Mouse (Mus musculus): ENCODE data around the gene Susd1. TPM values are rescaled to one million over a fixed set of nuclear protein-coding genes. Genes with fewer than 3 reads are reported as not detected.
"Not testable (repeated sequence)": the region's sequence is repeated elsewhere in the genome, so short reads cannot be mapped to it uniquely, and the experiment has no call there.

The Susd1 gene
- total RNA-seq, 2 experiments from 2014 or later = 0.52 to 0.71 TPM

DNA sequence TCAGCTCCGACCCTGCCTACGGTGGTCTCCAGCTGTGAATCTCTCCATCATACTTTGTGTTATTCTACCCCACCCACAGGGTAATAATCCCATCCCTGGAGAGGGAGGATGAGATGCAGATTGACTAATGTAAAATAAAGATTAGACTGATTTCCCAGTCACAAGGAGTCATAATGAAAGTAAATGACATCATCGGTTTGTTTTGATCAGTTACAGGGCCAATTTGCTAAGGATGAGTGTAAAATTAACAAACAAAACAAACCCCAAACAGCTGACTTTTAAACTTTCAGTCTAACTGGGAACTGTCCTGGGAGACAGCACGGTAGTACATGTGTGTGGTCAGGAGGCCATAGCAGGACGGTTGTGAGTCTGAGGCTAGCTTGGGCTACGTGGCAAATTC, 143.3 kb downstream of the Susd1 start:
- no peak for DNase-seq
- intact Hi-C loops (cut with DNase I) = no loop called here

DNA sequence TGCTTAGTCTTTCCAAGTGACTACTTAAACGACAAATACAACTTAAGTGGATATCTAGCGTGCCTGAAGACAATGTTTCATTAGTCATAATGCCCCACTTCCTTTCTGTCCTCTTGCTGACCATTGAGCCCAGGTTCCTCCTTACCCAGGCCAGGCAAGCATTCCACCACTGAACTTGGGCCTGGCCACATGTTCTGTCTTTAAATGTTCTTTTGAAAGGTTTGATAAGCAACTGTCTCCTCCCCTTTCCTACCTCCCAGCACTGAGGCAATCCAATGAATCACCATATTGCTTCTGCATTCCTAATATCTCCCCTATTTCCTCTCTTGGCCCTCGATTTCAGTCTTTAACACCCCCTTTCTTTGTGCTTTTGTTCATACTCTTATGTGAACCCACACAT, 143.8 kb downstream of the Susd1 start:
- DNase-seq = no peak
- intact Hi-C loops (cut with DNase I) = no loop called here

DNA sequence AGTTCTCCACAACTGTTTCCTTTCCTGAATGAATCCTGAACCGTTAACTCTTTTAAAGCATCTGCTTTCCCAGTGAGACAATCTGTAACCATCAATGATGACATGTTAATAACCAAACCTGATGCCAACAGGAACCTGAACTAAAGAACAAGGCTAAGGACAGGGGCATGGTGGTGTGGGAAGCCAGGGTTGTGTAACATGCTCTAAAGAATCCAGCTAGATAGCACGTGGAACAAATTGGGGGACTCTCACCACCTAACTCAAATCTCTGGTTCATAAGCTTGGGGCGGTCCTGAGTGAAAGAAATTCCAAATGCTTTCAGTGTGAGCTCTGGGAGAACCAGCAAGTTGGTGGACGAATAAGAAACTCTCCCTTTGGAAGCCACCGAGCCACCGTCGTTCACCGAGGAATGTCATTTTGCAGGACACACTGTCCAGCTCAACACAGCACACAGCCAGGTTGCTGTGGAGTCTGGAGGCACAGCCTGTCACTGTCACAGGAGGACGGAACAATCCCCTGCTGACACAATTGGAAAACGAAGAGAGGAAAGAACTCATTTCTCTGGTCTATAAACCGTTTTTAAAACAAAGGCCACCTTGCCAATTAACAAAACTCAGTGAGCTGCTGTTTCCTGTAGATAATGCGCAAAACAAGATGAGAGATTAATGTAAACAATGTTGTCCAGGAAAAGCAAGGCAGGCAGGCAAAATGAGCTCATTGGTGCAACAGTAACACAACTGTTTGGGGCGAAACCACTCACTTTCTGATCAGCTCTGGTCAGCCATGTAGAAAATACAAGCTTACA, 146.3 kb downstream of the Susd1 start:
- intact Hi-C loops (cut with DNase I) = no loop called here
- no peak for DNase-seq

DNA sequence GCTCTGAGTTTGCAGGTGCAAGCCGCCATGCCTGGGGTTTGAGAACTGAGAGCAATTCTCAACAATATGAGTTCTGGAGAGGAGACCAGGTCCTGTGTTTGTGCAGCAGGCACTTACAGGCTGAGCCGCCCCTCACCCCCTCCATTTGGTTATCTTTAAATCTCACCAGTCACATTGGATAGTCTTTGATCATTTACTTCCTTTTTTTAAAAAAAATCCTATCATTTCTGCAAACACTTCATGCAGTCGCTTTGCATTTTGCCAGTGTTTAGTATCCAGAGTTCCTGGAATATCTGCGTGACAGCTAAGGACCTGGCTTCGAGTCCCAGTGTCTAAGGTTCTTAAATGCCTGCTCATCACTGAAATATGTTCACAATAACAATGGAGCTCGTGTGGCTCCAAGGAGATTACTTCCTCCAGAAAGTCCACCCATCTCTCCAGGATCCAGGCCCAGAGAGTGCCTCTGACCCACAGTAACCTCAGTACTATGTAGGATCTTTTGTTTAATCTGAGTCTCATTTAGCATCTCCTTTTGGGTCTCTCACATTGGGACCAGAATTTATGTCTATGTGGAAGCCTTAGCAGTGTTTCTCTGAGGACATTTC, 147.4 kb downstream of the Susd1 start:
- no peak for DNase-seq
- intact Hi-C loops (cut with DNase I) = no loop called here

DNA sequence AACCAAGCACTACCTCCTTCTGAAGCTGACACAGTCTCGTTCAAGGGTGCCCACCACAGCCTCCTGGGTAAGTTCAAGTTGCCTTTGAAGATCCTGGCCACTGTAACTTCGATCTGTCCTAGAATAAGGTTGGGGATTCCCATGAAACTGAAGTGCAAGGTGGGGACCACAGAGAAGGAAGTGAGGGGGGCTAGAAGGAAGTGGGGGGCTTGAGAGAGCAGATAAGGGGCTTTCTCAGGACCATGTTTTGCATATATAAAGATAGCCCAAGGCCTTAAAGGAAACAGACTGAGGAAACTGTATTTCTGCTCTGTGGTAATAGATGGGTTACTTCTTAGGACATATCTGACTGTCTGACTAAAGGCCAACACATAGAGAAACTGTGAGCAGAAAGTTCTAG, 151.3 kb downstream of the Susd1 start:
- intact Hi-C loops (cut with DNase I) = no loop called here
- DNase-seq = no peak

DNA sequence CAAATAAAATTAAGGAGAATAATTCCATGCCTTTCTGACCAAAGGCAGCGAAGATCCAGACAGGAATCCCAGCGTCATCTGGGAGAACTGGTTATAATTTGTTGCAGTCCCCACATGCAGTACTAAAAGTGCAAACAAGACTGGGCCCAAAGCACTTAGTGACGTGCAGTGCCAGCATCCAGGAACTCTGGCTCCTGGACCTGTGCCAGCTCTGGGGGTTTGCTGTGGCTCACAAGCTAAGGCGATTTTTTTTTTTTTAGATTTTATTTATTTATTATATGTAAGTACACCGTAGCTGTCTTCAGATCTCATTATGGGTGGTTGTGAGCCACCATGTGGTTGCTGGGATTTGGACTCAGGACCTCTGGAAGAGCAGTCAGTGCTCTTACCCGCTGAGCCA, 152.1 kb downstream of the Susd1 start:
- DNase-seq; intact Hi-C loops (cut with DNase I): not testable (repeated sequence)

DNA sequence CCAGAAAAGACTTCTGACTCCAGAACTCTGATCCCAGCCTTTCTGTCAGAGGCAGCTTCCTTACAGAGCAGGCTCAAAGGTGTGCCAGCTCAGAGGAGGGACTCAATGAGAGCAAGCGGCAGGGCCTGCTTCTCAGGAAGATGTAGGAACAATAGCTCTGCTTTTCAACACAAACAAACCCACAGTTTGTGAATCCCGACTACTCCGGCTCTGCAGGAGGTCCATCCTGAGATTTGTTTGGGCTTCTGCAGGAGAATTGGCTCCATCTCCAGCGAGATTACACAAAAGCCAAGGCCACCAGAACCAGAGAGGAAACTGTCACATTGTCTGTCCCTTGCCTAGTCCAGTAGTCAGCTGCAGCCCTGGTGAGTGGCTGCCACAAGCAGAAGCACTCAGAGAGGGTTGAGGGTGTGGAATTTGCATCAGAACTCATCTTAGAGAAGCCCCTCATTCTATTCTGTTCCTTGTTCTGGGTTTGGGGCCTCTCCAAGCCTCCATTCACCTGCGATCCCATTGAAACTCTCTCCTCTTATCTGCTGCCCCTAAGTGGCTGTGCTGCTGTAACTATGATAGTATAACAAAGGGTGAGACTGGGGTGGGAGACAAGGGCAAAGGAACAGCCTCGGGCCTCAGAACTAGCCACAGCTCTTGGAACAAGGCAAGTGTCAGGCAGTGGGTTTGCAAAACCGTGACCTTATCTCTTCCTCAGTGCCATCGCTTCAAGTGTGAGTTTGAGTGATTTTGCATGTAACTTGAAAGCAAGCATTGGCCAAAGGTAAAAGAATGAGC, 155.5 kb downstream of the Susd1 start:
- intact Hi-C loops (cut with DNase I) = no loop called here

DNA sequence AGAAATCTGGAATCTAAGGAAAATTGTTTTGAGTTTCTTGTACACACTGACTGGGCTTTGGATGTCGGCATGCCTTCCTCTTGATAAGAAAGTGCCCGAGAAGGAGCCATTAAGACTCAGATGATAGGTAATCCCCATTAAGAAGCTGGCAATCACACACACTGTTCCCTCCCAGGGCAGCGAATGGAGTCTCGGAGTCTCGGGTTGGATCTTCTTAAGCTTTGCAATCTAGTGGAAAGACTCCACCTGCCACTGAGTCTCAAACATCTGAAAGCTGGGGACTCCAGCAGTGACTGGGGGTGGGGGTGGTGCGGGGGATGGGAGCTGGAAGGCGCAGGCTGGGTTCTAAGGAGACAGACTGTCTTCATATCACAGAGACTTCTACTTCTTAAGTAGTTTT, 156.3 kb downstream of the Susd1 start:
- intact Hi-C loops (cut with DNase I) = no loop called here

More for the DNA sequence above, 155.5 kb downstream of the Susd1 start:
- DNase-seq = no peak

DNA sequence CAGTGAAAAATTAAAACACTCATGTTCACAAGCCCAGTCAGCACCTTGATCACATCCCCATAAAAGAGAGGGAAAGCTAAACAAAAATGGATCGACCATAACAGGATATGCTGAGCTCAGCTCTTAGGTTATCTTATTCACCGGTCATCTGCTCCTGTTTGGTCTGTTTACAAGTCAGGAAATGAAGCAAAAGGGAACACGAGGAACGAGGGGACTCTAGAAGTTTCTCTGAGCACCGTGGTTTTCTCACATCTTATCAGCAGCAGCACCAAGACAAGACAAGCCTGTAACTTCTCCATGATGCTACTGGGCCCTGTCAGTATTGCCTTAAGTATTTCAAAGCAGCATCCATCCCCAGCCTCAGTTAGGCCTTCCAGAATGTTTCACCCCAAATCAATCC, 157.6 kb downstream of the Susd1 start:
- DNase-seq = no peak
- intact Hi-C loops (cut with DNase I) = no loop called here

More for the DNA sequence above, 156.3 kb downstream of the Susd1 start:
- DNase-seq = no peak

DNA sequence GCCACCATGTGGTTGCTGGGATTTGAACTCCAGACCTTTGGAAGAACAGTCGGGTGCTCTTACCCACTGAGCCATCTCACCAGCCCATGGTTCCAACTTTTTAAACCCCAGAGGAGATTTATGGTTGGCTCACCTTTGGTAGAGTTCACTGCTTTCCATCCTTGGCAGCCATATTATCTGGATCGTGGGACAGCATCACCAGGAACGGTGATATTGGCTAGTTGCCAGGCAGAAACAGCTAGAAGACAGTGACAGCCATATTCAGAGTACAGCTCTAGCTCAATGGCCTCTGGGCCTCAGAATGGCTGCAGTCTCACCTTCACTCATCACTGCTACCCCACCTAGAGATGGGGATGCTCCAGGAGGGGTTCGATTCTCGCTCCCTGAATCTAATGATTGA, 159.3 kb downstream of the Susd1 start:
- no peak for DNase-seq
- intact Hi-C loops (cut with DNase I) = no loop called here

DNA sequence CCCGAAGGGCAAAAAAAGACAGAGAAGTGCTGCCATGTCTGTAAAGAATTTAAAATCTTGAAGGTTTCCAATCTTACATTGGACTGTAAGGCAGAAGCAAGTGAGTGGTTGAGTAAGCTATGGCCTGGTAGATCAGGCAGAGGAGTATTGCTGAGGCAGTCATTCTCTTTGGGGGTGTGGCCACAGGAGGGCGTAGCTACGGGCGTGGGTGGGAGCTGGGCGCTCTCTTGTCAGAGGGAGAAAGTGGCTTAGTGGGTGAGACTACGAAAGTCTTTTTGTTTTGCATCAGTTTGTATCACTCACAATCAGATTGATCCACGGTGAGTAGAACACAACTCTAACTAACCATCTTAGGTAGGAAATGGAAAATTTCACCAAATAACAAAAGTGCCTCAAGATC, 160.0 kb downstream of the Susd1 start:
- intact Hi-C loops (cut with DNase I) = no loop called here

DNA sequence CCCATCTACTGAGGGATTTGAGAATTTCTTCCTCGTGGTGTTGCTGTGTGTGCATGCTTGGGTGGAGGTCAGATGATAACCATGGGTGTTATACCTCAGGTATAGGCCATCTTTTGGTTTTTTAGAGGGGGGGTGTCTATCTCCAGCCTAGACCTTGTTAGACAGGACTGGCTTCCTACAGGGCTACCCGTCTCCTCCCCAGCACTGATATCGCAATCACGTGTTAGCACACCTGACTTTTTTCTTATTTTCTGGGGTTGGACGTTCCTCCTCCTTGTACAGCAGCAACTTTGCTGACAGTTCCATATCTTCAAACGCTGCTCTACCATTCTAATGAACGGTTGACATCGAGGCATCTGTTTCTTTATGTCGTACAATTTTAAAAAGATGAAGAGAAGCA, 160.5 kb downstream of the Susd1 start:
- intact Hi-C loops (cut with DNase I) = no loop called here
- no peak for DNase-seq

More for the DNA sequence above, 160.0 kb downstream of the Susd1 start:
- DNase-seq = no peak

DNA sequence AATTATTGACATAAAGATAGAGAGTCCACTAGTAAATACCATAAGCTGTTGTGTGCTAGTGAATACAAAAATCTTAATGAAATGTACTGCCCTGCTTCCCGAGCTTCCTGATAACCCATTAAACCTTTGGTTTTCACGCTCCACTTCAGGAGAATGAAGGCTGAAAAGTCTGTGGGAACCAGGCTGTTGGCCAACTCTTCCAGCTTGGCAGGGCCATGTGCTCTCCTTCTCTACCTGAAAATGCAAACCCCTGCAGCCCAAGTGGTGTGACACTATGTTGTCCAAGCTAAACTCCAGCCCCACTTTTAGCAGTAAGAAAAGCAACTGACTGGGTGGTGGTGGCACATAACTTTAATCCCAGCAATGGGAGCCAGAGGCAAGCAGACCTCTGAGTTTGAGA, 162.5 kb downstream of the Susd1 start:
- intact Hi-C loops (cut with DNase I) = no loop called here
- no peak for DNase-seq

DNA sequence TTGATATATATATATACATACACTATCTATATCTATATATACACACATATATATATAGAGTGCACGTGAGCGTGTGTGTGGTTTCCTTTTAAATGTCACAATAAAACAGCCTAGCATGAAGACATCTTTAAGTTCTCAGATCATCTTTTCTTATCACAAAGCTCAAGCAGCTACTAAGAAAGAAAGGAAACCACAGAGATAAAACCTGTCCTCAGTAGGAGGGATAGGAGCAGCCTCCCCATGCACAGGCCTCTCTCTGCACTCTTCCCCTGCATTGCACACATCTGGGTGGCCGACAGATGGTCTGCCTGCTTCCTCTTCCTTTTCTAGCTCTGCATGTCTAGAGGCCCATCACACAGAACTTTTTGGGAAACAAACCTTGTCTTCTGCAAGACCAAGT, 162.9 kb downstream of the Susd1 start:
- DNase-seq = no peak
- intact Hi-C loops (cut with DNase I) = no loop called here

DNA sequence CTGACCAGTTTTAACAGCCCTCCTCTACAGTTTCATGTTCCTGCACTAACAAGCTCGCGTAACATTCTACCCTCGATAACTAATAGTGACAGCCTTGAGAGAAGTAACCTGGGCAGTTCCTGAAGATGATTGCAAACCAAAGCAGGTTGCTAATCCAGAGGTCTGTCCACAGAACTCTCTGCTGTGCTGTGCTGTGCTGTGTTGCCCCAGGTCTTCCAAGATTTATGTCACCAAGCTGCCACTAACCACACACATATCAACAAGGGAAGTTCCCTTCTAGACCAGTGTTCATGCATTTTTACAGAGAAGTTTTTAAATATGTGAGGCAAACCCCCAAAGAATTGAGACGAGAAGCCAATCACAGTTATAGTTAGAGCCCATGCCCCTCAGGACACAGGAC, 164.3 kb downstream of the Susd1 start:
- intact Hi-C loops (cut with DNase I) = no loop called here
- DNase-seq = no peak

DNA sequence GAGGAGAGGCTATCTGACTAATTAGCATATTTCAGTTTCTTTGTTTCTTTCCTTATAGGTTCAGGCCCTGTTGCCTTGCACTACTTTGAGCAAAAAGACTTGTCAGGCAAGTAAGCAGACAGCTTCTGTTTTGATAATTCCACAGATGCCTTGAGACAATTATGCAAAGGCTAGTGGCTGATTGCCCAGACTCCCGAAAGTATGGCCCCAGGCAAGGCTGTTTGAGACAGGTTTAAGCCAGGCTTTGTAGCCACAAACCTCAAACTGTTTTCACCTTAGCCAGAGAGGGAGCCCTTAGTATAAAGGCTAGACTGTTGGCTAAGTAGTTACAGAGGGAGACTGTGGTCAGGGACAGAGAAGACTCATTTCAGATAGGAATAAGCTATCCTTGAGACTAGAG, 165.1 kb downstream of the Susd1 start:
- no peak for DNase-seq
- intact Hi-C loops (cut with DNase I) = no loop called here

DNA sequence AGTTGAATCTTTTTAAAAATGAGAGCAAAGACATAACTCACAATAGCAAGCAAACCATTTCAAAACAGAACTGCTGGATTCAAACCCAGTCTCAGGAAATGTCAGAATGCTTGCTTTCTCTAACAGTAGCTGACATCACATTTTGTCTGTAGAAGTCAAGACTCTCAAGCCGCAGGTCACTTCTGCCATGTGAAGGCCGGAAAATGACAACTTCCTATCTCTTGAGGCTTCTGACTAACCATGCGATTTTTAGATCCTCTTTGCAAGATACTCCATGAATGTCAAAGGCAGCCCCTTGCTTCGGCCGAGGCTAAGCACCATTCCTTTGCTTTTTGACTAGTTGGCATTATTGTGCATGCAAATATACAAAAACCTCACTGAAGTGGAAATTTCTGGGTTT, 172.8 kb downstream of the Susd1 start:
- intact Hi-C loops (cut with DNase I) = no loop called here
- DNase-seq = no peak

DNA sequence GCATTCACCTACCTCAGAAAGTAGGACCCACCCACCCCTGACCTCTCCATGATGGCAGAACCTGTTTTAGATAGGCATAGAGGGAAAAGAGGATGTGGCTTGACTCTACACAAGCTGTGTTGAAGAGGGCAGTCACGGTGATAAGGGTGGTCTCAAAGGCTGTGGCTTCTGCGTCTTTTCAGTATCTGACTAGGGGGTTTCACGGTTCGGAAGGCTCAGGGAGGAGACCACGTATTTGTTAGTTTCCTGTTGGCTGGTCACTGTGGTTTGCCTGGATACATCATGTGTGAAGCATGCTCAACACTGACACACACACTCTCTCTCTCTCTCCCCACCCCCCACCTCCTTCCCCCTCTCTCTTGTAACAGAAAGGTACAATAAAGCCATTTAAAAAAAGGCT, 173.3 kb downstream of the Susd1 start:
- DNase-seq = no peak
- intact Hi-C loops (cut with DNase I) = no loop called here

All from gastrocnemius, postnatal 36 days (tissue).